In genomic region chr7:91955584-91955983, GRCm38 (mm10) we compare ENCODE assay signal across 22 mouse cellular contexts.
"Had no signal": no experiment of that assay in that cellular context is flagged by ENCODE, and none has a peak within 500 bp of the region (broad histone marks: within the 10 kb centered on the region; RNA-seq: fewer than 3 reads in every experiment).

No protein-coding gene starts in this region.

- H3K4me1 ChIP-seq: heart, embryonic 13.5 days; heart, embryonic 15.5 days; hindbrain, embryonic 13.5 days; hindbrain, embryonic 15.5 days; limb, embryonic 10.5 days; limb, embryonic 12.5 days; liver, embryonic 13.5 days; liver, embryonic 15.5 days had no signal

- DNase-seq: gastrocnemius, postnatal 14 days; gastrocnemius, postnatal 36 days; heart, adult 11 months; heart, adult 2 months; heart, postnatal 14 days; heart, postnatal 36 days; kidney, adult 18-20 months; kidney, adult 8-10 months; kidney, postnatal 10 days; kidney, postnatal 25 days; kidney, postnatal 4 days; liver; liver, embryonic 13.5 days had no signal

- ATAC-seq: hindbrain, postnatal 0 days; intestine, embryonic 16.5 days had no signal

- H3K27ac ChIP-seq: heart, adult 2 months; heart, embryonic 13.5 days; heart, embryonic 15.5 days; hindbrain, embryonic 13.5 days; hindbrain, embryonic 15.5 days; hindbrain, postnatal 0 days; limb, embryonic 10.5 days; limb, embryonic 12.5 days; liver, embryonic 13.5 days; liver, embryonic 15.5 days had no signal

- H3K4me3 ChIP-seq: heart, adult 2 months; heart, embryonic 13.5 days; heart, embryonic 15.5 days; hindbrain, embryonic 13.5 days; hindbrain, embryonic 15.5 days; limb, embryonic 10.5 days; limb, embryonic 12.5 days; liver, embryonic 13.5 days; liver, embryonic 15.5 days had no signal
